Mouse (Mus musculus): Measurements from ENCODE around the gene Slc25a38. TPM values are rescaled to one million over a fixed set of nuclear protein-coding genes. Genes with fewer than 3 reads are reported as not detected.

Slc25a38 gene
- total RNA-seq, 2 experiments from 2014 or later, result 23.2 to 32.4 TPM

GRCm38 (mm10) chr9:120134529-120135160, 24.5 kb downstream of the Slc25a38 start:
- DNase-seq (ENCODE audit: extremely low spot score in 1 of 2, low spot score in 1 of 2), result no peak

GRCm38 (mm10) chr9:120135454-120135853, 25.3 kb downstream of the Slc25a38 start:
- DNase-seq (ENCODE audit: extremely low spot score in 1 of 2, low spot score in 1 of 2), result no peak

GRCm38 (mm10) chr9:120140652-120141051, 30.5 kb downstream of the Slc25a38 start:
- DNase-seq (ENCODE audit: extremely low spot score in 1 of 2, low spot score in 1 of 2), result peak; percentile 74 to 95

- DNase-seq (ENCODE audit: extremely low spot score in 1 of 2, low spot score in 1 of 2), result no peak
Measured at GRCm38 (mm10) chr9:120144474-120144873, 34.3 kb downstream of the Slc25a38 start.

- no peak for DNase-seq (ENCODE audit: extremely low spot score in 1 of 2, low spot score in 1 of 2)
Measured at GRCm38 (mm10) chr9:120149222-120149828, 39.2 kb downstream of the Slc25a38 start, which contains the start of gene Mobp. TSS of gene Mobp (plus strand) at chr9:120149707.

- no peak for DNase-seq (ENCODE audit: extremely low spot score in 1 of 2, low spot score in 1 of 2)
Measured at GRCm38 (mm10) chr9:120151152-120151551, 41.0 kb downstream of the Slc25a38 start.

- no peak for DNase-seq (ENCODE audit: extremely low spot score in 1 of 2, low spot score in 1 of 2)
Measured at GRCm38 (mm10) chr9:120151906-120152399, 41.8 kb downstream of the Slc25a38 start.

- DNase-seq (ENCODE audit: extremely low spot score in 1 of 2, low spot score in 1 of 2), result no peak
Measured at GRCm38 (mm10) chr9:120158047-120158446, 47.9 kb downstream of the Slc25a38 start.

- DNase-seq (ENCODE audit: extremely low spot score in 1 of 2, low spot score in 1 of 2), result no peak
Measured at GRCm38 (mm10) chr9:120163862-120164261, 53.7 kb downstream of the Slc25a38 start.

GRCm38 (mm10) chr9:120167826-120168225, 57.7 kb downstream of the Slc25a38 start:
- DNase-seq (ENCODE audit: extremely low spot score in 1 of 2, low spot score in 1 of 2), result no peak

GRCm38 (mm10) chr9:120171295-120171694, 61.1 kb downstream of the Slc25a38 start:
- DNase-seq (ENCODE audit: extremely low spot score in 1 of 2, low spot score in 1 of 2), result peak; percentile 59 to 89

Other genes with a start within 250 kb of the Slc25a38 start
- 10 to 100 TPM; 64.3 to 70.5 TPM for gene Wdr48, start 215.5 kb upstream of the Slc25a38 start, total RNA-seq (2021)
- 10 to 100 TPM; 35.4 to 37.9 TPM for gene Gorasp1, start 172.8 kb upstream of the Slc25a38 start, total RNA-seq (2021)
- 1 to 10 TPM in 1 of 2 experiments, under 1 TPM in 1; 0.71 to 1.3 TPM for gene Ttc21a, start 172.8 kb upstream of the Slc25a38 start, total RNA-seq (2021)
- 10 to 100 TPM; 14.5 to 15.9 TPM for gene Csrnp1, start 125.7 kb upstream of the Slc25a38 start, total RNA-seq (2021)
- under 1 TPM; 0.07 to 0.19 TPM for gene Xirp1, start 86.8 kb upstream of the Slc25a38 start, total RNA-seq (2021)
- gene Cx3cr1, start 40.5 kb upstream of the Slc25a38 start, total RNA-seq (2021), result 10 to 100 TPM; 31.0 to 37.4 TPM
- gene Ccr8, start 18.3 kb upstream of the Slc25a38 start, total RNA-seq (2021), result not detected
- gene Rpsa, start 17.3 kb downstream of the Slc25a38 start, total RNA-seq (2021), result 100 to 1,000 TPM; 415 to 483 TPM
- 100 to 1,000 TPM; 605 to 677 TPM for gene Mobp, start 39.3 kb downstream of the Slc25a38 start, total RNA-seq (2021)
- gene Myrip, start 191.1 kb downstream of the Slc25a38 start, total RNA-seq (2021), result 10 to 100 TPM; 49.6 to 52.7 TPM